Mouse (Mus musculus): Measurements from ENCODE around the gene Hapln3.

The Hapln3 gene

GRCm38 (mm10) chr7:79130843-79131444, at the start of gene Hapln3:
Hapln3 (minus strand) TSS chr7:79131018.
- no peak for DNase-seq (ENCODE audit: low spot score in 2 of 2)

- no peak for DNase-seq (ENCODE audit: low spot score in 2 of 2)
These were observed 43.0 kb upstream of the Hapln3 start for GRCm38 (mm10) chr7:79173800-79174199.

GRCm38 (mm10) chr7:79171782-79172181, 41.0 kb upstream of the Hapln3 start:
- no peak for DNase-seq (ENCODE audit: low spot score in 2 of 2)

GRCm38 (mm10) chr7:79167006-79167562, 36.3 kb upstream of the Hapln3 start:
- DNase-seq (ENCODE audit: low spot score in 2 of 2), result no peak

- DNase-seq (ENCODE audit: low spot score in 2 of 2), result no peak
These were observed 28.6 kb upstream of the Hapln3 start for GRCm38 (mm10) chr7:79159406-79159805.

GRCm38 (mm10) chr7:79149522-79149921, 18.7 kb upstream of the Hapln3 start:
- DNase-seq (ENCODE audit: low spot score in 2 of 2), result no peak

- peak; percentile 83 to 89 for DNase-seq (ENCODE audit: low spot score in 2 of 2)
These were observed 18.0 kb upstream of the Hapln3 start, which contains the start of gene Mfge8 for GRCm38 (mm10) chr7:79148711-79149266. Mfge8 (minus strand) TSS chr7:79149060.

- DNase-seq (ENCODE audit: low spot score in 2 of 2), result no peak
These were observed 17.3 kb upstream of the Hapln3 start for GRCm38 (mm10) chr7:79147931-79148653.

- DNase-seq (ENCODE audit: low spot score in 2 of 2), result no peak
These were observed 16.4 kb upstream of the Hapln3 start for GRCm38 (mm10) chr7:79147011-79147837.

GRCm38 (mm10) chr7:79140897-79141296, 10.1 kb upstream of the Hapln3 start:
- DNase-seq (ENCODE audit: low spot score in 2 of 2), result peak; percentile 69 to 77

- DNase-seq (ENCODE audit: low spot score in 2 of 2), result no peak
These were observed 9.2 kb upstream of the Hapln3 start for GRCm38 (mm10) chr7:79139891-79140591.

- no peak for DNase-seq (ENCODE audit: low spot score in 2 of 2)
These were observed 8.6 kb upstream of the Hapln3 start for GRCm38 (mm10) chr7:79139328-79139824.

- DNase-seq (ENCODE audit: low spot score in 2 of 2), result no peak
These were observed 2.6 kb upstream of the Hapln3 start for GRCm38 (mm10) chr7:79133391-79133790.

- no peak for DNase-seq (ENCODE audit: low spot score in 2 of 2)
These were observed 433 bp downstream of the Hapln3 start for GRCm38 (mm10) chr7:79130385-79130784.

- DNase-seq (ENCODE audit: low spot score in 2 of 2), result no peak
These were observed 935 bp downstream of the Hapln3 start for GRCm38 (mm10) chr7:79129883-79130282.

- no peak for DNase-seq (ENCODE audit: low spot score in 2 of 2)
These were observed 7.4 kb downstream of the Hapln3 start for GRCm38 (mm10) chr7:79123465-79123864.

GRCm38 (mm10) chr7:79113848-79114247, 17.0 kb downstream of the Hapln3 start:
- DNase-seq (ENCODE audit: low spot score in 2 of 2), result no peak

- no peak for DNase-seq (ENCODE audit: low spot score in 2 of 2)
These were observed 34.3 kb downstream of the Hapln3 start for GRCm38 (mm10) chr7:79096492-79096891.

- DNase-seq (ENCODE audit: low spot score in 2 of 2), result no peak
These were observed 41.7 kb downstream of the Hapln3 start for GRCm38 (mm10) chr7:79089111-79089510.

GRCm38 (mm10) chr7:79080572-79081399, 50.0 kb downstream of the Hapln3 start:
- peak; percentile 50 to 59 for DNase-seq (ENCODE audit: low spot score in 2 of 2)

Measured in urinary bladder, postnatal 36 days (tissue).